12 mouse cellular contexts compared by ENCODE assay signal in the genomic region with DNA sequence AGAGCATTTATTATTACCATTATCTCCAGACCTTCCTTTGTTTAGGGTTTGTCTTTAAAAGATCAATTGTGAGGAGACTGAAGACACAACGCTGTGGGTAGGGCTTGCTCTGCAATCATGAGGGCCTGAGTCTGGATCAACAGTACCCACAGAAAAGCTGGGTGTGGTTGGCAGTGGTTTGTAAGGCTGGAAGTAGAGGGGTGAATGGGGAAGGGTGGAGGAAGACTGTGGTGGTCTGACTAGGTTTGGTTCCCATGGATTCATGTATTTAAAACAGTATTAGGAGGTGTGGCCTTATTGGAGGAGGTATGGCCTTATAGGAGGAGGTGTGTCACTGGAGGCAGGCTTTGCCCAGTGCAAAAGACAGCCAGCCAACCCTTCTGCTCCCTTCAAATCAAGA.
"Had no signal": no experiment of that assay in that cellular context is flagged by ENCODE, and none has a peak within 500 bp of the region (broad histone marks: within the 10 kb centered on the region; RNA-seq: fewer than 3 reads in every experiment).

No protein-coding gene starts in this region.

- DNase-seq: retina, postnatal 1 day; right cerebral cortex, adult 18-20 months; right cerebral cortex, postnatal 14 days; right cerebral cortex, postnatal 25 days; right cerebral cortex, postnatal 4 days; spleen, adult 18-20 months; thymus, adult 18-20 months; thymus, adult 2 months; thymus, postnatal 14 days; thymus, postnatal 25 days; thymus, postnatal 36 days; thymus, postnatal 4 days had no signal
